Mouse (Mus musculus) forebrain, embryonic 13.5 days (tissue): ENCODE data around the gene Olfr47. TPM values are rescaled to one million over a fixed set of nuclear protein-coding genes. Genes with fewer than 3 reads are reported as not detected.
A peak's percentile ranks its signal among the peaks of the same experiment; 100 is the strongest.

ENCODE experiments used
- ATAC-seq: fragments of 200-750 bp; cut with Nextera tagmentation; 2 replicates; pipeline ENCODE4 v1.8.0; 2017
- H3K27ac ChIP-seq: fragments of 300-500 bp; sonication (generic); 2 replicates; pipeline ENCODE4 v1.5.1; 2015; ENCODE audit warnings: inconsistent platforms, mild to moderate bottlenecking, moderate library complexity
- H3K27me3 ChIP-seq: fragments of 300-500 bp; sonication (generic); 2 replicates; pipeline ENCODE4 v1.6.1; 2015; ENCODE audit warnings: mild to moderate bottlenecking, inconsistent platforms
- H3K36me3 ChIP-seq: fragments of 300-500 bp; sonication (generic); 2 replicates; pipeline ENCODE4 v1.6.1; 2015; ENCODE audit warnings: mild to moderate bottlenecking, inconsistent platforms; ENCODE audit not compliant: poor library complexity, severe bottlenecking
- H3K4me1 ChIP-seq: fragments of 300-500 bp; sonication (generic); 2 replicates; pipeline ENCODE4 v1.6.1; 2015; ENCODE audit warnings: inconsistent platforms
- H3K4me2 ChIP-seq: fragments of 300-500 bp; sonication (generic); 2 replicates; pipeline ENCODE4 v1.6.1; 2015; ENCODE audit warnings: inconsistent platforms, mild to moderate bottlenecking, moderate library complexity
- H3K4me3 ChIP-seq: fragments of 300-500 bp; sonication (generic); 2 replicates; pipeline ENCODE4 v1.5.1; 2015; ENCODE audit warnings: mild to moderate bottlenecking, inconsistent platforms
- H3K9ac ChIP-seq: fragments of 300-500 bp; sonication (generic); 2 replicates; pipeline ENCODE4 v1.6.1; 2015; ENCODE audit warnings: mild to moderate bottlenecking, inconsistent platforms
- H3K9me3 ChIP-seq: fragments of 300-500 bp; sonication (generic); replicated peaks from 2 replicates; pipeline ENCODE4 v1.6.1; 2016; ENCODE audit warnings: inconsistent platforms
- WGBS: fragments of 180-500 bp; shearing (Covaris S2); methylation state at CpG from one replicate; pipeline ENCODE4 v1.1.7; 2015; 5-methylcytosine and 5-hydroxymethylcytosine counted together
- polyA plus RNA-seq: library from polyadenylated mRNA; unstranded; fragments of >200 nt; fragmentation: Nextera tagmentation; extraction: Ambion mirVana; gene quantifications from 2 replicates; pipeline ENCODE4 v1.2.1, GENCODE M21; 2015

Olfr47 gene
- polyA plus RNA-seq, 1 experiment from 2014 or later = not detected

DNA sequence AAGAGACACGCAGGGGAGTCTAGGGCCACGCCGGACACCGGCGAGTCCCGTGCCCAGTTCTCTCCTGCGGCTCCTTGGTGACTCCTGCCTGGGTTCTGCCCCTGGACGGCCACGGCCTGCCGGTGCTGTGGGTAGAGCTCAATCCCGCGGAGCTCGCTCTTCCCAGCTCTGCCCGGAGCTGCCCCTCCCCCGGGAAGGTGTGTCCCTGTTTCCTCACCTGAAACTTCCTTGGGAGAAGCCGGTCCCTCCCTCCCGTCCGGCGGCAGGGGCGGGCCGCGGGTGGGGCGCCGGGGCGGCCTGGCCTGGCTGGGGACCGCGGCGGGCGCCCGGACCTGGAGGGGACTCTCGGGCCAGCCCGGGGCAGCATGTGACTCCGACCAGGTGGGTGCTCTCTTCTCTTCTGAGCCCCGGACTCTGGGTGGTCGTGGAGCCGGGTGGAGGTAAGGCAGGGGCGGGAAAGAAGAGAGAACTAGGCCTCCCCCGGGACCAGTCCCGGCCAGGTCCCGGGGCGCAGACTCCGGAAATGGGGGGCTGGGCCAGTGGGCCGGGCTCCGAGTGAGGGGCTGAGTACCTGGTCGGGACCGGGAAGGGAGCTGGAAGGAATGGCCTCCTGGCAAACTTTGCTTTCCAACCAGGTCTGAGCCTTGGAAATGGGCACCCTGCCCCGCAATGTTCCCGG lies 34.2 kb downstream of the Olfr47 start, which contains the start of gene Arhgef5:
TSS of gene Arhgef5 (plus strand) at position 220 of the 679 bp plus-strand sequence.
- H3K27me3 ChIP-seq = peaks cover 31% of the 10 kb centered on the region
- H3K27ac ChIP-seq = no peak within 1 kb of the TSS
- H3K4me3 ChIP-seq = peak within 1 kb of the TSS; percentile 48
- peak within 1 kb of the TSS; percentile 60 for H3K9ac ChIP-seq
- WGBS = under 1% methylated on average over 37 of the region's 48 CpGs
- peak; percentile 72; the same call in 1 of the 2 replicates for ATAC-seq
- H3K36me3 ChIP-seq = no peaks in the 10 kb centered on the region
- H3K4me2 ChIP-seq = peak within 1 kb of the TSS; percentile 80
- H3K4me1 ChIP-seq = peaks cover 15% of the 10 kb centered on the region
- no peaks in the 10 kb centered on the region for H3K9me3 ChIP-seq

GRCm38 (mm10) chr6:43266356-43266755 lies 35.0 kb downstream of the Olfr47 start:
- Histone ChIP-seq H3K4me2 (peak overlapping the region; percentile 80), H3K27me3 (peaks cover 31% of the 10 kb centered on the region), H3K9ac (0 out of 2 replicates have a peak overlapping the region, but pooled peaks have one; percentile 60), H3K4me1 (peaks cover 15% of the 10 kb centered on the region), H3K27ac (no peak overlapping the region), H3K36me3 (no peaks in the 10 kb centered on the region), H3K4me3 (peak overlapping the region; percentile 48), H3K9me3 (no peaks in the 10 kb centered on the region)
- 8% methylated on average over 8 of the region's 8 CpGs for WGBS
- ATAC-seq = peak; percentile 45

DNA sequence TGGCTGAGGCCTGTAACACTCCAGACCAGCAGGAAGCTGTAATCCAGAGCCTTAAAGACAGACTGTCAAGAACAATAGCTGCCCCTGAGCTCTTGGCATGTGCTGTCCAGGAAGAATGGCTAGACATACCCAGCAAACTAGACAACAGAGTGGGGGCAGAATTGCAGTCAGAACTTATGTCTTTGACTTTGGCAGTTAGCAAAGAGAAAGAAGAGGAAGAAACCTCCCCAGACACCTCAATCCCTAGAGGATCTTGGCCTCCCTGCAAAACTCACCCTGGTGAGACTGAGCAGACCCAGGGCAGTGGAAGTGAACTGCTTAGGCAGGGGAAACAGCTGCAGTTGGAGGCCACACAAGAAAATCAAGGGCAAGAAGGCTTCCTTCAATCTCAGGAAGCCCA lies 41.3 kb downstream of the Olfr47 start:
- Histone ChIP-seq H3K9me3 (no peaks in the 10 kb centered on the region), H3K4me3 (no peak overlapping the region), H3K4me1 (no peaks in the 10 kb centered on the region), H3K4me2 (no peak overlapping the region), H3K27me3 (no peaks in the 10 kb centered on the region), H3K9ac (no peak overlapping the region), H3K36me3 (no peaks in the 10 kb centered on the region), H3K27ac (no peak overlapping the region)
- no peak for ATAC-seq

- Histone ChIP-seq H3K9me3 (no peaks in the 10 kb centered on the region), H3K4me1 (no peaks in the 10 kb centered on the region), H3K4me2 (no peak overlapping the region), H3K4me3 (no peak overlapping the region), H3K27ac (no peak overlapping the region), H3K36me3 (no peaks in the 10 kb centered on the region), H3K27me3 (no peaks in the 10 kb centered on the region), H3K9ac (no peak overlapping the region)
- WGBS = 90% methylated on average over 4 of the region's 4 CpGs
- ATAC-seq = no peak
These were observed 42.8 kb downstream of the Olfr47 start for GRCm38 (mm10) chr6:43274123-43274522.

- Histone ChIP-seq H3K4me3 (no peak overlapping the region), H3K27me3 (no peaks in the 10 kb centered on the region), H3K9me3 (no peaks in the 10 kb centered on the region), H3K4me1 (no peaks in the 10 kb centered on the region), H3K27ac (no peak overlapping the region), H3K9ac (no peak overlapping the region), H3K4me2 (no peak overlapping the region), H3K36me3 (no peaks in the 10 kb centered on the region)
- no peak for ATAC-seq
These were observed 46.9 kb downstream of the Olfr47 start for GRCm38 (mm10) chr6:43278247-43278646.

DNA sequence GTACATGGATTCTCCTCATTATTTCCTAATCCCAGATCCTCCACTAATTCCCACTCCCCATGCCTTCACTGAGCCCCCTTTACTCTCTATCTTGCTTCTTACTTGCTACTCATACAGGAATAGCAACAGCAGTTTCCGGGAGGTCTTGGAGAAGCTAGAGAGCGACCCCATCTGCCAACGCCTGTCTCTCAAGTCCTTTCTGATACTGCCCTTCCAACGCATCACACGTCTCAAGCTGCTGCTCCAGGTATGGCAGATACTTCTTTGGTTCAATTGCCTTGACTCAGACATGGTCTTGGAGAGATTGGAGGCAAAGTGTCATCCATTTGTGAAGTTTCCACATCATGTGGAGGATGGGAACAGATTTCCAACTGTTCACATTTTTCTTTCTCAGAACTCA lies 49.2 kb downstream of the Olfr47 start:
- Histone ChIP-seq H3K36me3 (no peaks in the 10 kb centered on the region), H3K4me3 (no peak overlapping the region), H3K9ac (no peak overlapping the region), H3K4me1 (no peaks in the 10 kb centered on the region), H3K4me2 (no peak overlapping the region), H3K27me3 (no peaks in the 10 kb centered on the region), H3K9me3 (no peaks in the 10 kb centered on the region), H3K27ac (no peak overlapping the region)
- WGBS = 95% methylated on average over 5 of the region's 5 CpGs
- ATAC-seq = no peak

Other genes starting within 250 kb of the Olfr47 start
- gene Olfr441, start 125.2 kb upstream of the Olfr47 start, polyA plus RNA-seq = not detected in 2 replicates
- gene Olfr237-ps1, start 85.0 kb upstream of the Olfr47 start, polyA plus RNA-seq = not detected in 2 replicates
- gene Olfr437, start 68.2 kb upstream of the Olfr47 start, polyA plus RNA-seq = not detected in 2 replicates
- not detected in 2 replicates for gene Olfr13, start 59.4 kb upstream of the Olfr47 start, polyA plus RNA-seq
- not detected in 2 replicates for gene Olfr435, start 34.4 kb upstream of the Olfr47 start, polyA plus RNA-seq
- gene Olfr434, start 18.5 kb upstream of the Olfr47 start, polyA plus RNA-seq = not detected in 2 replicates
- 1.5 and 2.4 TPM in 2 replicates for gene Arhgef5, start 34.1 kb downstream of the Olfr47 start, polyA plus RNA-seq
- gene Nobox, start 78.0 kb downstream of the Olfr47 start, polyA plus RNA-seq = not detected in 2 replicates